Mouse (Mus musculus): ENCODE measurements around the gene Gpr68.

- no peak for TF ChIP-seq USF1 (IDR thresholded peaks at IDR 0.05; ENCODE audit: low read depth)
- no peak for TF ChIP-seq CTCF (IDR thresholded peaks at IDR 0.05; ENCODE audit: control insufficient read depth, insufficient read depth, insufficient read length)
- no peak for TF ChIP-seq CEBPB (IDR thresholded peaks at IDR 0.05; ENCODE audit: low read depth)
Observed at GRCm38 (mm10) chr12:100883168-100883567, 24.8 kb downstream of the Gpr68 start.
